Mouse (Mus musculus) small intestine, adult 2 months (tissue): ENCODE results near the gene Efhc1.

Experiments used
- CTCF ChIP-seq: fragments of 200-500 bp; IDR thresholded peaks from 2 replicates; pipeline ENCODE4 v1.5.1; 2012; ENCODE audit warnings: low read depth, mild to moderate bottlenecking, control low read depth, inconsistent platforms, low read length, moderate library complexity, mixed read lengths; ENCODE audit not compliant: insufficient replicate concordance, insufficient read length; ENCODE audit errors: extremely low read depth
- POLR2A ChIP-seq: fragments of 200-500 bp; IDR thresholded peaks from 2 replicates; pipeline ENCODE4 v1.6.1; 2012; ENCODE audit warnings: low read depth, mild to moderate bottlenecking, control low read depth, inconsistent platforms, low read length, moderate library complexity

GRCm38 (mm10) chr1:20994338-20994737, 42.9 kb downstream of the Efhc1 start:
- TF ChIP-seq CTCF (no peak), POLR2A (no peak)
